Mouse (Mus musculus) intestine, postnatal 0 days (tissue): ENCODE measurements around the gene Slc31a2. TPM values are rescaled to one million over a fixed set of nuclear protein-coding genes. Genes with fewer than 3 reads are reported as not detected.

Experiments
- ATAC-seq: fragments of 200-750 bp; cut with Nextera tagmentation; 2 replicates; pipeline ENCODE4 v1.8.0; 2017; ENCODE audit warnings: mild to moderate bottlenecking, moderate TSS enrichment, moderate library complexity
- H3K27ac ChIP-seq: fragments of 300-500 bp; sonication (generic); 2 replicates; pipeline ENCODE4 v1.5.1; 2014; ENCODE audit warnings: mild to moderate bottlenecking, low read depth, low read length, moderate library complexity
- H3K27me3 ChIP-seq: fragments of 300-500 bp; sonication (generic); replicated peaks from 2 replicates; pipeline ENCODE4 v1.6.1; 2014; ENCODE audit warnings: low read length, mixed read lengths; ENCODE audit not compliant: control insufficient read depth, insufficient read depth
- H3K36me3 ChIP-seq: fragments of 300-500 bp; sonication (generic); 2 replicates; pipeline ENCODE4 v1.6.1; 2014; ENCODE audit warnings: mild to moderate bottlenecking, moderate library complexity; ENCODE audit not compliant: control insufficient read depth, insufficient read depth
- H3K4me1 ChIP-seq: fragments of 300-500 bp; sonication (generic); replicated peaks from 2 replicates; pipeline ENCODE4 v1.6.1; 2014; ENCODE audit warnings: antibody characterized with exemption, low read length, mixed read lengths; ENCODE audit not compliant: control insufficient read depth, insufficient read depth
- H3K4me2 ChIP-seq: fragments of 300-500 bp; sonication (generic); replicated peaks from 2 replicates; pipeline ENCODE4 v1.6.1; 2014; ENCODE audit warnings: low read depth, mild to moderate bottlenecking, moderate library complexity
- H3K4me3 ChIP-seq: fragments of 300-500 bp; sonication (generic); 2 replicates; pipeline ENCODE4 v1.5.1; 2014; ENCODE audit warnings: low read depth, low read length
- H3K9ac ChIP-seq: fragments of 300-500 bp; sonication (generic); 2 replicates; pipeline ENCODE4 v1.6.1; 2014; ENCODE audit warnings: mild to moderate bottlenecking, low read depth, low read length
- H3K9me3 ChIP-seq: fragments of 300-500 bp; sonication (generic); 2 replicates; pipeline ENCODE4 v1.6.1; 2016; ENCODE audit warnings: mixed run types; ENCODE audit not compliant: control insufficient read depth
- CTCF ChIP-seq: sonication (generic); IDR thresholded peaks from 2 replicates; pipeline ENCODE4 v1.5.1; 2016; ENCODE audit warnings: low read depth, mild to moderate bottlenecking, control low read depth, antibody characterized with exemption, moderate library complexity
- WGBS: fragments of 180-500 bp; shearing (Covaris S2); extraction: QIAGEN DNeasy Blood & Tissue Kit; methylation state at CpG from one replicate; pipeline ENCODE4 v1.1.7; 2014; 5-methylcytosine and 5-hydroxymethylcytosine counted together
- polyA plus RNA-seq: library from polyadenylated mRNA; unstranded; fragments of >200 nt; fragmentation: Nextera tagmentation; extraction: Ambion mirVana; gene quantifications from 2 replicates; pipeline ENCODE4 v1.2.1, GENCODE M21; 2015

Slc31a2 gene
- polyA plus RNA-seq, 1 experiment from 2014 or later = 16.1 TPM

GRCm38 (mm10) chr4:62345827-62346226, 83.5 kb downstream of the Slc31a2 start:
- Histone ChIP-seq H3K36me3 (peaks cover 39% of the 10 kb centered on the region), H3K4me2 (no peak overlapping the region), H3K4me1 (peaks cover 2% of the 10 kb centered on the region; the same call in 1 of the 2 replicates), H3K27me3 (no peaks in the 10 kb centered on the region), H3K9me3 (no peaks in the 10 kb centered on the region), H3K27ac (no peak overlapping the region), H3K9ac (no peak overlapping the region), H3K4me3 (no peak overlapping the region)
- 78% methylated on average over 4 of the region's 4 CpGs for WGBS
- no peak for TF ChIP-seq CTCF
- no peak for ATAC-seq

DNA sequence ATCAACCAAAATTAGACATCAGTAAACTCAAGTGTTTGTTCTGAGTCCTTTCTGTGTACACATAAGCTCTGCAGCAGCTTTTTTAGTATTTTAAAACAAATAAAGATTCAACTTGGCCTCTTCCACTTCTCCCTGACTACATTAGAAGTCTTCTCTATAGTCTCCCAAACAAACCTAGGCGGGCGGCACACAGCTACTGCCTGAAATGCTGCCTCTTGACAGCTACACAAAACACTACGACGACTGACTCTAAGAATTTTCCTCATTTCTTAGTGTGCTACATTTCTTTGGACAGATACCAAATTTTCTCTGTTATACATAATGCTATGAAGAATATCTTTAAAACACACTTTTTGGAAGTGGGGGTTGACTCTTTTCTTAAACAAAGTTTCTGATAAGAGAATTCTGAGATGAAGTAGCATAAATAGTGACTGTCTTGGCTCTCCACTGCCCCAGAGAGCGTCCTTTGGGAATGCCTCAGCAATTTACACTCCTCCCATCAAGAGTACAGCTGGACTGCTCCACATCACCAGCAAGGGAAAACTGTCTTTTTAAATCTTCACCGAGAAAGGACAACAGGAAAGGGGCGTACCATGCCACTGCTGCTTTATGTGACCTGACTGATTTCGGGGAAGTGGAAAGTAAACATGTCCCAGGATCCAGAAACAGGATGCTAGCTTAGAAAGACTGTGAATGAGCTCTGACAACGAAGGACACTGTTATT, 85.4 kb downstream of the Slc31a2 start:
- Histone ChIP-seq H3K4me1 (peaks cover 2% of the 10 kb centered on the region; the same call in 1 of the 2 replicates), H3K36me3 (peaks cover 27% of the 10 kb centered on the region), H3K4me2 (0 out of 2 replicates have a peak overlapping the region, but pooled peaks have one; percentile 17), H3K27ac (peak overlapping the region; percentile 54; the same call in 1 of the 2 replicates), H3K27me3 (no peaks in the 10 kb centered on the region), H3K9ac (no peak overlapping the region), H3K4me3 (no peak overlapping the region), H3K9me3 (no peaks in the 10 kb centered on the region)
- no peak for TF ChIP-seq CTCF
- 47% methylated on average over 9 of the region's 9 CpGs for WGBS
- 0 out of 2 replicates have a peak, but pooled peaks have one; percentile 16 for ATAC-seq

Other genes starting within 250 kb of the Slc31a2 start
- 0.22 and 0.29 TPM in 2 replicates for gene Mup20, start 208.4 kb upstream of the Slc31a2 start, polyA plus RNA-seq
- gene Mup3, start 175.2 kb upstream of the Slc31a2 start, polyA plus RNA-seq = not detected in 2 replicates
- gene Mup21, start 111.7 kb upstream of the Slc31a2 start, polyA plus RNA-seq = not detected in 2 replicates
- gene Zfp37, start 31.5 kb upstream of the Slc31a2 start, polyA plus RNA-seq = 2.4 and 3.1 TPM in 2 replicates
- 16.9 and 18.3 TPM in 2 replicates for gene Fkbp15, start 98.0 kb downstream of the Slc31a2 start, polyA plus RNA-seq
- 133 and 150 TPM in 2 replicates for gene Slc31a1, start 98.2 kb downstream of the Slc31a2 start, polyA plus RNA-seq
- gene Cdc26, start 146.1 kb downstream of the Slc31a2 start, polyA plus RNA-seq = 72.5 and 73.7 TPM in 2 replicates
- 6.9 and 8.0 TPM in 2 replicates for gene Prpf4, start 146.2 kb downstream of the Slc31a2 start, polyA plus RNA-seq
- 0.14 and 0.35 TPM in 2 replicates for gene Rnf183, start 172.7 kb downstream of the Slc31a2 start, polyA plus RNA-seq
- 1.6 and 1.8 TPM in 2 replicates for gene Wdr31, start 208.3 kb downstream of the Slc31a2 start, polyA plus RNA-seq
- gene Bspry, start 217.5 kb downstream of the Slc31a2 start, polyA plus RNA-seq = 14.7 and 20.5 TPM in 2 replicates
- gene Hdhd3, start 240.9 kb downstream of the Slc31a2 start, polyA plus RNA-seq = 125 and 145 TPM in 2 replicates